Mouse (Mus musculus) lung, embryonic 16.5 days (tissue): ENCODE measurements at regions not wholly inside any gene's neighbourhood (a gene's known extent, or its start where the extent isn't known, plus 50 kb on each side); places are given as distances from the start of the nearest gene placed in this dataset.

Experiments used
- ATAC-seq: fragments of 200-750 bp; cut with Nextera tagmentation; 2 replicates; pipeline ENCODE4 v1.8.0; 2017; ENCODE audit warnings: low read depth, mild to moderate bottlenecking, moderate library complexity
- H3K27ac ChIP-seq: fragments of 300-500 bp; sonication (generic); 2 replicates; pipeline ENCODE4 v1.5.1; 2014; ENCODE audit warnings: mild to moderate bottlenecking, control low read depth, low read length
- H3K27me3 ChIP-seq: fragments of 300-500 bp; sonication (generic); 2 replicates; pipeline ENCODE4 v1.6.1; 2014; ENCODE audit warnings: low read depth, low read length, mixed read lengths; ENCODE audit not compliant: control insufficient read depth, insufficient read depth
- H3K36me3 ChIP-seq: fragments of 300-500 bp; sonication (generic); 2 replicates; pipeline ENCODE4 v1.6.1; 2014; ENCODE audit warnings: low read length; ENCODE audit not compliant: control insufficient read depth, insufficient read depth
- H3K4me1 ChIP-seq: fragments of 300-500 bp; sonication (generic); replicated peaks from 2 replicates; pipeline ENCODE4 v1.6.1; 2014; ENCODE audit warnings: low read length, mixed read lengths; ENCODE audit not compliant: control insufficient read depth, insufficient read depth
- H3K4me2 ChIP-seq: fragments of 300-500 bp; sonication (generic); 2 replicates; pipeline ENCODE4 v1.6.1; 2014; ENCODE audit warnings: low read depth, low read length, control low read depth
- H3K4me3 ChIP-seq: fragments of 300-500 bp; sonication (generic); 2 replicates; pipeline ENCODE4 v1.5.1; 2014; ENCODE audit warnings: mild to moderate bottlenecking, low read length, control low read depth
- H3K9ac ChIP-seq: fragments of 300-500 bp; sonication (generic); 2 replicates; pipeline ENCODE4 v1.6.1; 2014; ENCODE audit warnings: low read length, control low read depth
- H3K9me3 ChIP-seq: fragments of 300-500 bp; sonication (generic); 2 replicates; pipeline ENCODE4 v1.6.1; 2016; ENCODE audit warnings: low read length; ENCODE audit not compliant: control insufficient read depth
- WGBS: fragments of 180-500 bp; shearing (Covaris S2); extraction: QIAGEN DNeasy Blood & Tissue Kit; methylation state at CpG from one replicate; pipeline ENCODE4 v1.1.7; 2014; 5-methylcytosine and 5-hydroxymethylcytosine counted together

DNA sequence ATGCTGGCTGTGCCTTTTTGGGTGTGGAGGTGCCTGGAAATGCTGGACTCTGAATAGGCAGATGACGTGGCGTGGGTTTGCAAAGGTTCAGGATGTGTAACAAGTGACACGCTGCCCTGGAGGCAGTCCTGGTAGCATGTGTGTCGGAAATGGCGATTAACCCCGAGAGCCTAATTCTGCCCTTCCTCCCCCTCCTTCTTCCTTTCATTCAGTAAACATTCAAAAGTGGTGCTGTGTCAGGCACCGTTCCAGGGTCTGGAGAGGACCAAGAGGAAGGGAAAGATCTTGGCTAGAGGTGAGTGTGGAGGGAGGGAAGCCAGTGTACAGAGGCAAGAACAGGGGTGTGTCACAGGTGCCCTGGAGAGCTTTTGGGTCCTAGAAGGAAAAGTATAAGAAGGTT, 151.5 kb upstream of the Gm3448 start:
- no peak overlapping the region for H3K9ac ChIP-seq
- peak; percentile 91 for ATAC-seq
- 15% methylated on average over 7 of the region's 7 CpGs for WGBS
- H3K9me3 ChIP-seq, result no peaks in the 10 kb centered on the region
- H3K4me1 ChIP-seq, result peaks cover 22% of the 10 kb centered on the region
- H3K27ac ChIP-seq, result peak overlapping the region; percentile 39; the same call in 1 of the 2 replicates
- H3K4me3 ChIP-seq, result no peak overlapping the region
- peak overlapping the region; percentile 37 for H3K4me2 ChIP-seq
- H3K36me3 ChIP-seq, result no peaks in the 10 kb centered on the region
- no peaks in the 10 kb centered on the region for H3K27me3 ChIP-seq

DNA sequence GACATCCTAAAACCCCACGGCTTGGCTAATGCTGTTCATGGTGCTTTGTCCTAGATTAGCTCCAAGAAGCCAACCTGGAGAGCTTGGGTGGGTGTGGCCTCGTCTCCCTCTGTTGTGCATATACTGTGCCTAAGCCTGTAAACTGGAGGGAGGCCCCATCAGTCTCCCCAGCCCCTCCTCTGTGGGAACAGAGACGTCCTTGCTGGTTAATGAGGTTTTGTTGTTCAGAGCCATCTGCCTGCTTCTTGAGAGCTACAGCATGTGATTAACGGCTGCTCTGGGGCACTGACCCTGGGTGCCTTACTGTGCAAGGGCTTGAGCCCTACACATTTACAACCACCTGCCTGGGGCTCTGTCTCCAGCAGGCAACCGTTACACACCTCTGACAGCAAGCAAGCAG, 143.9 kb upstream of the Gm3448 start:
- WGBS, result 17% methylated on average over 5 of the region's 5 CpGs
- no peak overlapping the region for H3K4me3 ChIP-seq
- no peak overlapping the region for H3K4me2 ChIP-seq
- no peak overlapping the region for H3K9ac ChIP-seq
- no peaks in the 10 kb centered on the region for H3K4me1 ChIP-seq
- no peak for ATAC-seq
- no peaks in the 10 kb centered on the region for H3K36me3 ChIP-seq
- H3K9me3 ChIP-seq, result no peaks in the 10 kb centered on the region
- H3K27ac ChIP-seq, result no peak overlapping the region
- no peaks in the 10 kb centered on the region; the same call in 1 of the 2 replicates for H3K27me3 ChIP-seq

DNA sequence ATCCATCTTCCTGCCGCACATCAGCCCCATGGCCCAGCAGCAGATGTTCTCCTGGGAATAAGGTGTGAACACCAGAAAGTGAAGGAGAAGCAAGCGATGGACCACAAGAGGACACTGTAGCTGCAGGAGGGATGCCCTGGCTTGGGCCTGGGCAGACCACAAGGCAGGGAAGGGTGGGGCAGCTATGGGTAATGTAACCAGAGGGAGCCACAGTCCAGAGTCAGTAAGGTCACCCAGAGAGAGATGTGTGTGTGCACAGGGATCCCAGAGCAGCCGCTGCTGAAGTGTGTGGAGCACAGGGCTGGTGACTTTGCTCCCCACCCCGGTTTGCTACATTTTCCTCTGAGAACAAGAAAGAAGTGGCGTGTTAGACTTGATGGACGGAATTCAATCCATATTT, 142.5 kb upstream of the Gm3448 start:
- no peaks in the 10 kb centered on the region for H3K4me1 ChIP-seq
- no peak overlapping the region for H3K9ac ChIP-seq
- no peaks in the 10 kb centered on the region for H3K9me3 ChIP-seq
- 42% methylated on average over 6 of the region's 6 CpGs for WGBS
- no peak for ATAC-seq
- H3K4me2 ChIP-seq, result no peak overlapping the region
- no peak overlapping the region for H3K27ac ChIP-seq
- H3K36me3 ChIP-seq, result no peaks in the 10 kb centered on the region
- no peaks in the 10 kb centered on the region; the same call in 1 of the 2 replicates for H3K27me3 ChIP-seq
- no peak overlapping the region for H3K4me3 ChIP-seq

DNA sequence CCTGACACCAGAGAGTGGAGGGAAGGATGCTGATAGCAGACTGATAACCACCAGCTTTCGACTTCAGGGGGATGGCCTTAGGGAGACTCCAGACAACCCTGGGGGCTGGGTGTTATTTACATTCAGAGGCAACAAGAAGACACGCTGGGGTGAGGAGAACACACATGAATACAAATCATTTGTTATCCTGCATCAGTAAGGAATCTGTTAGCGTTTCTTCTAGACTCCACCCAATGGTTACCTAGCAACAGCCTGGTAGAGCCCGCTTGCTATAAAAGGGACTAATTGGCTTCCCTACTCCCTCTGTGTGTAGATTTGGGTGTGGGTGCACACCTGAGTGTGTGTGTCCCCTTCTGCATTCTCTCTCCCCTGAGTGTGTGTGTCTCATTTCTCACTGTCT, 140.8 kb upstream of the Gm3448 start:
- Histone ChIP-seq H3K4me2 (no peak overlapping the region), H3K27ac (no peak overlapping the region), H3K9me3 (no peaks in the 10 kb centered on the region), H3K4me1 (no peaks in the 10 kb centered on the region), H3K36me3 (no peaks in the 10 kb centered on the region), H3K27me3 (no peaks in the 10 kb centered on the region; the same call in 1 of the 2 replicates), H3K9ac (no peak overlapping the region), H3K4me3 (no peak overlapping the region)
- no peak for ATAC-seq
- 17% methylated on average over 4 of the region's 4 CpGs for WGBS

DNA sequence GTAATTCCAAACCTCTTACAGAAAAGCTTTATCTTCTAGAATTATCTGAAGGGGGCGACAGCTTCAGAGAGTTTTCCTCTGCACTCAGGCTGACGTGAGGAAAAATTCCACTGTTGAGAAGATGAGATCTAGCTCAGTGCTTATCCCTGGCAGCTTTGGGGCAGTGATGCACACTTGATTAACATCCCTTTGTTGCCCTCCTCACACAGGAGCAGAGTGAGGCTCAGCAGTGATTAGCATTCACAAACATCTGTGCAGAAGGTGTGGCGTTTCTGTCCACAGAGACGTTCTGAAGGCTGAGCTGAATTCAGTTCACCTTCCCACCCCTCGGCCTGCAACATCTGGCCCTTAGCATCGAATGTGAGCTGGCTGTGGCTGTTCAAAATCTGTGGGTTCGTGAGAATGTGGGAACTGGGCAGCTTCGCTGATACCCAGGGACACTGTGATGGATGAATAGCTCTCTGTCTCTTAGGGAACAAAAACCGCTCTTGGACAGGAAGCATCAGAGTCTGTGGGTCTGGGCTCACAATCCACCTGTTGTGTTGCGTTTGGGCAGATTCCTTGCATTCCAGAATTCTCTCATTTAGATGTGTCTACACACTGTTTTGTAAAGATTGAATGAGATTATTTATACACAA, 139.0 kb upstream of the Gm3448 start:
- ATAC-seq, result no peak
- H3K27ac ChIP-seq, result no peak overlapping the region
- H3K4me2 ChIP-seq, result no peak overlapping the region
- 16% methylated on average over 10 of the region's 10 CpGs for WGBS
- H3K9me3 ChIP-seq, result no peaks in the 10 kb centered on the region
- no peaks in the 10 kb centered on the region for H3K4me1 ChIP-seq
- H3K9ac ChIP-seq, result no peak overlapping the region
- H3K4me3 ChIP-seq, result no peak overlapping the region
- no peaks in the 10 kb centered on the region; the same call in 1 of the 2 replicates for H3K27me3 ChIP-seq
- no peaks in the 10 kb centered on the region for H3K36me3 ChIP-seq

DNA sequence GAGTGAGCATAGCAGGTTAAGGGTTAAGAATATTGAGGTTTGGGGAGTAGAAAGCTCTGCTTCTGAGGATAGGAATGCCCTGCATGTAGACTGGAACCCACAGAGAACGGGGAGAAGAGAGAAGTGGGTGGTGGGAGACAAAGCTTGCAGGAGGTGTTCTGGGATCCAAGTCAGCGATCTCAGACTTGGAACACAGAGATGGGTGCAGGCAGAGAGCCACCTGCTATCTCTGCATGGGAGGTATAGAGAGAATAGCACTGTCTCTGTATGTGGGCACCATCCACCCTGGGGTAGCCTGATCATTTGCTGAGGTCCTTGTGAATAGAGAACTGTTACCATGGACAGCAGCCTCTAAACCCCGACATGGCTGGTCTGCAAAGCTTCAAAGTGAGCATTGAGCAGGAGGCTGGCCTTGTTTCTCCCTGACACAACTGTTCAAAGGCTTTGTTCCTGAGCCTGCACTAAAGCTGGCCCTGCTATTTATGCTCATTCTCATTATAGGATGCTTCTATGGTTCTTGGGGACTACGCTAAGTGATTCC, 138.1 kb upstream of the Gm3448 start:
- no peak overlapping the region for H3K9ac ChIP-seq
- 0 out of 2 replicates have a peak, but pooled peaks cover 2% of the 10 kb centered on the region for H3K4me1 ChIP-seq
- WGBS, result 61% methylated on average over 4 of the region's 4 CpGs
- H3K4me2 ChIP-seq, result no peak overlapping the region
- no peak for ATAC-seq
- H3K36me3 ChIP-seq, result no peaks in the 10 kb centered on the region
- no peaks in the 10 kb centered on the region for H3K9me3 ChIP-seq
- H3K27ac ChIP-seq, result no peak overlapping the region
- H3K4me3 ChIP-seq, result no peak overlapping the region
- H3K27me3 ChIP-seq, result no peaks in the 10 kb centered on the region

DNA sequence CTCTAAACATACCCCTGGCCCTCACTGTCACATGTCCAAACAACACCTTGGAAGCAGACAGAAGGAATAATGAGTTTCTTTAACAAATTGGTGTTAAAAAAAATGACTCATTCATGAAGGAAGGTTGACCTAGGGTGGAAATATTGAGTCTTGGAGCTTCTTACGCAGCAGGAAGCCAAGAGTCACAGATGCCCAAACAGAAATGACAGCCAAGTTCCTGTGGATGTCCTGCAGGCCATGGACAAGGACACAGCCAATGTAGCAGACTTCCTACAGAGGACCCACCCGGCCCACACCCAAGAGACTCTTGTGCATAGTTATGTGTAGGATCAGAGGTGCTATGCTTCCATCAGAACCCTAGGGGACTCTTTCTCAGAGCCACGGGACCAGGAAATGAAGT, 136.1 kb upstream of the Gm3448 start:
- Histone ChIP-seq H3K4me3 (no peak overlapping the region), H3K36me3 (no peaks in the 10 kb centered on the region), H3K4me1 (0 out of 2 replicates have a peak, but pooled peaks cover 3% of the 10 kb centered on the region), H3K27ac (no peak overlapping the region), H3K27me3 (no peaks in the 10 kb centered on the region), H3K9me3 (no peaks in the 10 kb centered on the region), H3K9ac (no peak overlapping the region), H3K4me2 (no peak overlapping the region)
- no peak; the same call in 1 of the 2 replicates for ATAC-seq
- WGBS, result 58% methylated on average over 3 of the region's 3 CpGs

DNA sequence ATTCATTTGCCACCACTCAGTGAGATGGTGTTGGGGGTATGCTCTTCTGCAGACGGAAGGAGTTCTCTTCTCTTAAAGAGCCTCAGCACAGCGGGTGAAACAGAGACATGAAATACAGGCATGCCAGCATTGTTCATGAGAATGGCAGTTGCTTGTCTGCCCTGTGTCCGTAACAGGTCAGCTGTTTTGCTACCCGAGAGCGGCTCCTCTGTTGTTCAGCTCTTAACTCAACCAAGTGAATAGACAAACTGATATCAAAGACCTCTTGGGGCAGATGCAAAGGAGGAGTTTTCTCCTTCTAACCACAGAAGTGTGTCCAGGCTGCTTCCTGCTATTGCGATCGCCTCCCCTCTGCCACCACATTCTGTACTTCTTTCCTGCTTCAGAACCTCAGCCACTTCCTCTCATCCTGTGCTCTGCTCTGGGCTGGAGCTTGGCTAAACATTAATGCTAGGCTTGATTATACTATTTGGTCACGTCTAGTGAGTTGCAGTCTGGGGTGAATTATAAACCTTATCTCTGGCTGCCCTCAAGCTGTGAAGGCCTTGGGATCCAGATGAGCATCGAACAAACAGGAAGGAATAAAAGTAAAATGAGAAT, 133.1 kb upstream of the Gm3448 start:
- no peak for ATAC-seq
- Histone ChIP-seq H3K4me3 (no peak overlapping the region), H3K27ac (no peak overlapping the region), H3K9me3 (no peaks in the 10 kb centered on the region), H3K4me1 (0 out of 2 replicates have a peak, but pooled peaks cover 3% of the 10 kb centered on the region), H3K27me3 (no peaks in the 10 kb centered on the region), H3K36me3 (no peaks in the 10 kb centered on the region), H3K9ac (no peak overlapping the region), H3K4me2 (no peak overlapping the region)
- 43% methylated on average over 9 of the region's 9 CpGs for WGBS

DNA sequence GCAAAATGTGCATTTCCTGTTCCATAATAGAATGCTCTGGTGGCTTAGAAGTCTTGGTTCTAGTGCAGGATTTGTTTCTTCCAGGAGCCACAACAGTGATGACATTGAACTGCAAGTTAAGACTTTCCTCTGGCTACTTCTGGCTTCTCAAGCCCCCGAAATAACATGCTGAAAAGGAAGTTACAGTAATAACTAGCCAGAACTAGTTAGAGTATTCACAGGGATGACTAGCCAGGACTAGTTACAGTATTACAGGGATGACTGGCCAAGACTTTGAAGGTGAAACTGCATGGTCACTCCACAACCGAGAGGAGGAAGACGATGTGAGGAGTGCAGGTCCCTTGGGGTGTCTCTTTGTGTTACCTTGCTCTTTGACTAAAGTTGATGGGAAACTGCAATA, 126.6 kb upstream of the Gm3448 start:
- Histone ChIP-seq H3K4me3 (no peak overlapping the region), H3K4me2 (no peak overlapping the region), H3K4me1 (no peaks in the 10 kb centered on the region), H3K27ac (no peak overlapping the region), H3K9ac (no peak overlapping the region), H3K27me3 (no peaks in the 10 kb centered on the region), H3K9me3 (no peaks in the 10 kb centered on the region), H3K36me3 (no peaks in the 10 kb centered on the region)
- 88% methylated on average over 3 of the region's 3 CpGs for WGBS
- no peak for ATAC-seq
